Mouse (Mus musculus): ENCODE results near the gene Ncln.

GRCm38 (mm10) chr10:81460471-81460870 lies 35.7 kb downstream of the Ncln start:
- no peak for TF ChIP-seq CTCF (IDR thresholded peaks at IDR 0.05; ENCODE audit: extremely low read depth, insufficient read depth, insufficient read length, insufficient replicate concordance)
- no peak for TF ChIP-seq POLR2A (IDR thresholded peaks at IDR 0.05; ENCODE audit: low read depth, low read length)

All from spleen, adult 2 months (tissue).